Mouse (Mus musculus) forebrain, embryonic 14.5 days (tissue): Measurements from ENCODE around the gene Hectd2. TPM values are rescaled to one million over a fixed set of nuclear protein-coding genes. Genes with fewer than 3 reads are reported as not detected.

Experiments used
- ATAC-seq: fragments of 200-750 bp; cut with Nextera tagmentation; 2 replicates; pipeline ENCODE4 v1.8.0; 2017; ENCODE audit warnings: mild to moderate bottlenecking, moderate library complexity
- DNase-seq: peaks from one replicate; pipeline ENCODE4 v3.0.0-alpha.2; 2015; ENCODE audit warnings: low spot score
- H3K27ac ChIP-seq: fragments of 300-500 bp; sonication (generic); 2 replicates; pipeline ENCODE4 v1.5.1; 2014; ENCODE audit warnings: low read depth, mild to moderate bottlenecking, control low read depth, low read length, moderate library complexity
- H3K27me3 ChIP-seq: fragments of 300-500 bp; sonication (generic); replicated peaks from 2 replicates; pipeline ENCODE4 v1.6.1; 2014; ENCODE audit warnings: low read length, control low read depth, mixed read lengths; ENCODE audit not compliant: control insufficient read depth, insufficient read depth
- H3K36me3 ChIP-seq: fragments of 300-500 bp; sonication (generic); 2 replicates; pipeline ENCODE4 v1.6.1; 2014; ENCODE audit warnings: low read length, control low read depth; ENCODE audit not compliant: control insufficient read depth, insufficient read depth
- H3K4me1 ChIP-seq: fragments of 300-500 bp; sonication (generic); 2 replicates; pipeline ENCODE4 v1.6.1; 2014; ENCODE audit warnings: antibody characterized with exemption, low read length, control low read depth; ENCODE audit not compliant: control insufficient read depth, insufficient read depth
- H3K4me2 ChIP-seq: fragments of 300-500 bp; sonication (generic); 2 replicates; pipeline ENCODE4 v1.6.1; 2014; ENCODE audit warnings: mild to moderate bottlenecking, control low read depth, low read length
- H3K4me3 ChIP-seq: fragments of 300-500 bp; sonication (generic); 2 replicates; pipeline ENCODE4 v1.5.1; 2014; ENCODE audit warnings: low read depth, low read length, control low read depth
- H3K9ac ChIP-seq: fragments of 300-500 bp; sonication (generic); 2 replicates; pipeline ENCODE4 v1.6.1; 2014; ENCODE audit warnings: mild to moderate bottlenecking, low read length, control low read depth, moderate library complexity
- H3K9me3 ChIP-seq: fragments of 300-500 bp; sonication (generic); replicated peaks from 2 replicates; pipeline ENCODE4 v1.6.1; 2016; ENCODE audit warnings: low read length, control low read depth, mixed read lengths; ENCODE audit not compliant: control insufficient read depth
- WGBS: fragments of 180-500 bp; shearing (Covaris S2); extraction: QIAGEN DNeasy Blood & Tissue Kit; methylation state at CpG from one replicate; pipeline ENCODE4 v1.1.7; 2014; 5-methylcytosine and 5-hydroxymethylcytosine counted together
- polyA plus RNA-seq: library from polyadenylated mRNA; unstranded; fragments of >200 nt; fragmentation: Nextera tagmentation; extraction: Ambion mirVana; gene quantifications from 2 replicates; pipeline ENCODE4 v1.2.1, GENCODE M21; 2014

The Hectd2 gene
- polyA plus RNA-seq, 1 experiment from 2014 or later = 14.5 TPM

DNA sequence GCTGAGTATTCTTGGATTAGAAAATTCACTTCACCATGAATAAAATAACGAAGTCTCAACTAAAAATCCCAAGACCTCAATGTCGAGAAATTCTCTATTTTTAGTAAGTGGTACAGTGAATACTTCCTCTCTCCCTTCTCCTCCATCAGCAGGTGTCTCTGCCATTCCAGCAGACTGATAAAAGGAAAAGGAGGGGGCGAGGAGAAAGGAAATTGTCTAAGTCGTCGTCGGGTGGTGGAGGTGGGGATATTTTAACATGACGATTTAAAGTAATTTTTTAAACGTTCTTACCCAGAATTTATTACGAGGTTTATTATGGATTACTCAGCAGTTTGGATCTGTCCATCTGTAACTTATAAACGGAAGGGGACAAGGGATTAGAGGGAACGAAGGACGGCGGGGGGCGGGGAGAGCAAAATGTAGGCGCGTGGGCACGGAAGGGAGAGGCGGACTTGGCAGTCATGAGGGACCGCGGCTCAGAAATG is 836 bp upstream of the Hectd2 start:
- peak overlapping the region; percentile 90 for H3K9ac ChIP-seq
- no peaks in the 10 kb centered on the region; the same call in 1 of the 2 replicates for H3K4me1 ChIP-seq
- H3K27me3 ChIP-seq = no peaks in the 10 kb centered on the region
- peak; percentile 42 for DNase-seq
- peak overlapping the region; percentile 79 for H3K4me3 ChIP-seq
- no peaks in the 10 kb centered on the region for H3K36me3 ChIP-seq
- peak overlapping the region; percentile 90 for H3K4me2 ChIP-seq
- peak; percentile 8; the same call in 1 of the 2 replicates for ATAC-seq
- H3K27ac ChIP-seq = peak overlapping the region; percentile 85
- no peaks in the 10 kb centered on the region for H3K9me3 ChIP-seq
- WGBS = 5% methylated on average over 20 of the region's 20 CpGs

DNA sequence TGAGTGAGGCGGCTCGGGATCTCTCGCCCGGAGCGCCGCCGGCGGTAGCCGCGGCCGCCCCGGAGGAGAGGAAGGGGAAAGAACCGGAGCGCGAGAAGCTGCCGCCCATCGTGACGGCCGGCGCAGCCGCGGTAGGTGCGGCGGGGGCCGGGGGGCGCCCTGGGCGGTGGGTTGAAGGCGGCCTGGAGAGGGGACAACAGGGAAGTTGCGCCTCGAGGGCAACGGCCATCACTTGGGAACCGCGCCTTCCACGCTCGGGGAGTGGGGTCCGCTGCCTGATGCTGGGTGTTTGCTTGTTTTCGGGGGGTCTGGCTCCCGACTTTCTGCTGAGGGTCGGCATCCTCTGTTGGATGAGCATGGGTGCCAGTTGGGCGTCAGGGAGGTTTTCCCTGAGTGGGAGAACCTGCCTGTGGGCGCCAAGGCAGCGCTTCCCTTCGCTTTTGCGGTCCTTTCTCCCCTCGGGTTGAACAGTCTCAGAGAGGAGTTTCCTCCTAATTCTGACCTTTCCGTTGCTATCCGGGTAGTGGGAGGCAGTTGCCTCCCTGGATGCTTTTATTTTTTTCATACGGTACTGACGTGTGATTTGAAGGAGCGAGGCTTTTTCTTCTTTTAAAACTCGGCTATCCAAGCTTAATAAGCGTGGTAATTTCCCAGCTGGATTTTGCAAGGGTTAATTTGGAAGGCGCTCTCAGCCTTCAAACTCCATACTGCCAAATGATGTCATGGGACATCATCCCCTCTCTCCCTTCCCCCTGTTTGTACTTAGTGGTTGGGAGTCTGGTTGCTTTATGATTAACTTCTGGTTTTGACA is 551 bp downstream of the Hectd2 start:
- Histone ChIP-seq H3K27ac (peak overlapping the region; percentile 85), H3K4me3 (peak overlapping the region; percentile 79), H3K4me2 (peak overlapping the region; percentile 67), H3K4me1 (no peaks in the 10 kb centered on the region; the same call in 1 of the 2 replicates), H3K36me3 (no peaks in the 10 kb centered on the region), H3K9me3 (no peaks in the 10 kb centered on the region), H3K9ac (peak overlapping the region; percentile 90), H3K27me3 (no peaks in the 10 kb centered on the region)
- WGBS = under 1% methylated on average over 51 of the region's 53 CpGs
- DNase-seq = peak; percentile 73
- ATAC-seq = peak; percentile 74

DNA sequence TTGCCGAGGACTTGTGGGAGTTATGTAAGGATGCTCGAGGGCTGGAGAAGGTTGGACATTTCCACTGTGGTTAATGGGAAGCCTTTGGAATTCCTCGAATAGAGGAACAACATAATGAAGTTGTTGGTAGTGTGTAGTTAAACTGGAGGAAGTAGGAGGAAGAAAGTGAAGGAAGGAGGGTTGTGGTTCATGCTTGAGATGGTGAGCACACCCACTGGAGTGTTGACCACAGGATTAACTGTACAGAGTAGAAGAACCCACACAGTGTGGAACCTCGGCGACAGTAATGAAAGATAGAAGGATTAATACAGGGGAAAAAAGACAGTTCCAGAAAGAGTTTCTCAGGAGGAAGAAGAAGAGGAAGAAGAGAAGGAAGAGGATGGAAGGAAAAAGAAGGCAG is 4.9 kb downstream of the Hectd2 start:
- ATAC-seq = no peak
- Histone ChIP-seq H3K27ac (no peak overlapping the region), H3K4me2 (no peak overlapping the region), H3K36me3 (no peaks in the 10 kb centered on the region), H3K9me3 (no peaks in the 10 kb centered on the region), H3K27me3 (no peaks in the 10 kb centered on the region), H3K4me3 (no peak overlapping the region), H3K9ac (no peak overlapping the region), H3K4me1 (peaks cover 1% of the 10 kb centered on the region)
- no peak for DNase-seq
- WGBS = 73% methylated on average over 5 of the region's 5 CpGs

DNA sequence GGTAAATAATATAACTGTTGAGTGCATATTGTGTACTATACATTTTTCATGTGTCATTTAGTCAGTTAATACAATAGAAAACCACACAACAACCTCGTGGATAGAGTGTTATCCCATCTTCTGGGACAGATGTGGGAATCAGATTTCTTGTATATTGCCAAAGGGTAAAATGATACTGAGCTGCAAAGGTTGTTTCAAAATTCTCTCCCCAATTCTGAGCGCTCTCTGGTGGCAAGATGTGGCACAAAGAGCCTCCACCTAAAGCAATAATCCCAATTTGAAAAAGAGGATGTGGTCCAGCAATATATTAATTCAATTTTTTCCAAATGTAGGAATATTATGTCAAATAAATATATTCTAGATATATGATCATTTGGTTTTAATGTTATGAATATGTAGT is 5.7 kb downstream of the Hectd2 start:
- no peak overlapping the region for H3K9ac ChIP-seq
- ATAC-seq (no peak), DNase-seq (no peak)
- 25% methylated on average over 2 of the region's 2 CpGs for WGBS
- H3K4me3 ChIP-seq = no peak overlapping the region
- no peak overlapping the region for H3K27ac ChIP-seq
- no peak overlapping the region for H3K4me2 ChIP-seq
- no peaks in the 10 kb centered on the region for H3K36me3 ChIP-seq
- H3K27me3 ChIP-seq = no peaks in the 10 kb centered on the region
- peaks cover 7% of the 10 kb centered on the region for H3K4me1 ChIP-seq
- no peaks in the 10 kb centered on the region for H3K9me3 ChIP-seq

DNA sequence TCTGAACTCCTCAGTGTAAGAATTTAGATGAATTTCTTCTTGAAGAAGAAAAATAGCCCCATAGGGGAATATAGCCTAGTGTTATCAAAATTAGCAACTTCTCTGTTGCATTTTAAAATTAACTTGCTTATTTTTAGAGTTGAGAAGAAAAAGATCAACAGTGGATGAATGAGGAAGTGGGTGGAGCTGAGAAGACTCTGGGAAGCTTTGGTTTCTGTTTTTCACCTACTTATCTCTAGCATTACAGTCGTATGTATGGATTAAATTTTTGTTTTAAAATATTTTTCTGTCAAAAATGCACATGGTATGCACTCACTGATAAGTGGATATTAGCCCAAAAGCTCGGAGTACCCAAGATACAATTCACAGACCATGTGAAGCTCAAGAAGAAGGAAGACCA is 6.7 kb downstream of the Hectd2 start:
- Histone ChIP-seq H3K27me3 (no peaks in the 10 kb centered on the region), H3K36me3 (no peaks in the 10 kb centered on the region), H3K27ac (no peak overlapping the region), H3K9me3 (no peaks in the 10 kb centered on the region), H3K4me3 (no peak overlapping the region), H3K9ac (no peak overlapping the region), H3K4me1 (peaks cover 7% of the 10 kb centered on the region), H3K4me2 (no peak overlapping the region)
- ATAC-seq = no peak
- WGBS = 80% methylated on average over 2 of the region's 2 CpGs
- no peak for DNase-seq

DNA sequence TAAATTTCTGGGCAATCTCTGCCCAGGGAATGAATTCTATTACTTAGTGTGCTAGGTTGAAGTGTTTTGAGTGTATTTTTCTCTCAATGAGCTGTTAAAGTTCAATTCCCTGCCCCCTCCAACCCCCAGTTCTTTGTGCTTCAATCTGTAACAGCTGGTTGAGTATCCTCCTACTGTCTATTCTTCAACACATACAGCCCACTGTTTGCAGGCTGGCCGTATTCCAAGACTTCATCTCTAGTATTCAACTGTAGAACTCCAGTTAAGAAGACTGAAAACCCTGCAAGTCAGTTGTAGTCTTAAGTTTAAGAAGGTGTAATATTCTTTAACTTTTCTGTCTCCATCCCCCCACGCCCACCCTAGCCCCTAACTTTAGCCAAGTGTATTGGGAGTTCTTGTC is 10.0 kb downstream of the Hectd2 start:
- ATAC-seq = no peak
- peak; percentile 24 for DNase-seq

DNA sequence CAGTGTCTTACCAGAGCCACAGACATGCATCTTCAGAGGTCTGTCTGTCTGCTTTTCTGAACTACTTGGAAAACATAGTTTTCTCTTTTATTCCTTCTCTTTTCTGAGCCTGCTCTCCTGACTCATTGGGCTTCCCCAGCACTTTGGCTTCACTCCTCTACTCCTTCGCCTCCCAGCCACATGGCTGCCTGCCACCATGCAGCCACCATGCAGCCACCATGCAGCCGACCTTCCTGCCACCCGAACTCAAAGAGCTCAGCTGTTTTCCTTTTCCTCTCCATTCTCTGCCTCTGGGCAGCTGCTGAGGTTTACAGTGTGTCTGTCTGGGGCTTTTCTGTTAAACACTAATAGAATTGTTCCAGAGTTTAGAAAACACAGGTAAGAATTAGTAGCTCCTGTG is 19.5 kb downstream of the Hectd2 start:
- H3K9ac ChIP-seq = no peak overlapping the region
- 71% methylated on average over 3 of the region's 3 CpGs for WGBS
- H3K27ac ChIP-seq = no peak overlapping the region
- no peaks in the 10 kb centered on the region for H3K9me3 ChIP-seq
- no peaks in the 10 kb centered on the region for H3K27me3 ChIP-seq
- H3K4me3 ChIP-seq = no peak overlapping the region
- no peak overlapping the region for H3K4me2 ChIP-seq
- H3K4me1 ChIP-seq = no peaks in the 10 kb centered on the region
- 0 out of 2 replicates have a peak, but pooled peaks cover 5% of the 10 kb centered on the region for H3K36me3 ChIP-seq
- ATAC-seq = no peak
- no peak for DNase-seq

More for the DNA sequence above, 10.0 kb downstream of the Hectd2 start:
- Histone ChIP-seq H3K9ac (no peak overlapping the region), H3K27me3 (no peaks in the 10 kb centered on the region), H3K27ac (no peak overlapping the region), H3K9me3 (no peaks in the 10 kb centered on the region), H3K4me1 (peaks cover 7% of the 10 kb centered on the region), H3K4me2 (no peak overlapping the region), H3K36me3 (no peaks in the 10 kb centered on the region), H3K4me3 (no peak overlapping the region)
- WGBS = 69% methylated on average over 2 of the region's 2 CpGs

DNA sequence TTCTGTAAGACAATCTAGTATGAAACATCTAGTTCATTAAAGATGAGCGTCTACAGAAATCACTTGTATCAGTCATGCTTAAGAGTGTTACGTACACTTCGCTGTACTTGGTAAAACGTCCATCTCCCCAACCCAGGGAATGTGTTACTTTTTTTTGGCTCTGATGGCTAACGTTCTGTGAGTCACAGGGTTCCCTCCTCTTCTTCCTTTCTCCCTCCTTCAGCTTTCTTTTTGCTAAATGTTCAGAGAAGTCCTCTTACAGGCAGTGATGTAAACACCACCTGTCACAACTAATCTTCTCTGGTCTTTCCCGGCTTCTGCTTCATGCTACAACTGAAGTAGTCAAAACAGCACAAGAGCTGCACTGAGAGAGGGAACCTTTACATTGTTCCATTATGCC is 20.7 kb downstream of the Hectd2 start:
- Histone ChIP-seq H3K36me3 (0 out of 2 replicates have a peak, but pooled peaks cover 5% of the 10 kb centered on the region), H3K27me3 (no peaks in the 10 kb centered on the region), H3K4me3 (no peak overlapping the region), H3K9me3 (no peaks in the 10 kb centered on the region), H3K27ac (no peak overlapping the region), H3K4me2 (no peak overlapping the region), H3K4me1 (no peaks in the 10 kb centered on the region), H3K9ac (no peak overlapping the region)
- no peak for DNase-seq
- WGBS = 88% methylated on average over 6 of the region's 6 CpGs
- no peak for ATAC-seq

DNA sequence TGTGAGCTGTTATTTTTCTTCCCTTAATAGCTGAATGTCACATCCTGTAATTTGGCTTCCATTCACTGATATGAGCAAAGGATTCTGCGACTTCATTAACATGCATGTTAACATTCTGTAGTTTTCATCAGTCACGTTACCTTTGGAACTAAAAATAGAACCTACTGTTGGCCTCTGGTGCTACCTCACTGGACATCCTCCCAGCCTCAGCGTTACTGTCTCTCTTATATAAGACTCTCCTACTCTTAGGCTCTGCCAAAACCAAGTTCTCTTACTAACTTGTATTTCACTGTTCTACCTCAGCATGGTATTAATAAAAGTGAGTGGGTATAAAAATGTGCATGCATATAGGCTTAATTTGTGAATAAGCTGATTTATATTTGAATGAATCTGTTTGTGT is 26.4 kb downstream of the Hectd2 start:
- DNase-seq (peak; percentile 10), ATAC-seq (no peak)
- Histone ChIP-seq H3K9ac (no peak overlapping the region), H3K4me2 (no peak overlapping the region), H3K4me3 (no peak overlapping the region), H3K4me1 (no peaks in the 10 kb centered on the region), H3K27me3 (no peaks in the 10 kb centered on the region), H3K9me3 (no peaks in the 10 kb centered on the region), H3K36me3 (no peaks in the 10 kb centered on the region), H3K27ac (no peak overlapping the region)
- WGBS = 80% methylated on average over 3 of the region's 3 CpGs
